Mouse (Mus musculus) small intestine, adult 2 months (tissue): ENCODE data around the gene Mrps18a.

Experiments
- CTCF ChIP-seq: fragments of 200-500 bp; IDR thresholded peaks from 2 replicates; pipeline ENCODE4 v1.5.1; 2012; ENCODE audit warnings: low read depth, mild to moderate bottlenecking, control low read depth, inconsistent platforms, low read length, moderate library complexity, mixed read lengths; ENCODE audit not compliant: insufficient replicate concordance, insufficient read length; ENCODE audit errors: extremely low read depth
- POLR2A ChIP-seq: fragments of 200-500 bp; IDR thresholded peaks from 2 replicates; pipeline ENCODE4 v1.6.1; 2012; ENCODE audit warnings: low read depth, mild to moderate bottlenecking, control low read depth, inconsistent platforms, low read length, moderate library complexity

DNA sequence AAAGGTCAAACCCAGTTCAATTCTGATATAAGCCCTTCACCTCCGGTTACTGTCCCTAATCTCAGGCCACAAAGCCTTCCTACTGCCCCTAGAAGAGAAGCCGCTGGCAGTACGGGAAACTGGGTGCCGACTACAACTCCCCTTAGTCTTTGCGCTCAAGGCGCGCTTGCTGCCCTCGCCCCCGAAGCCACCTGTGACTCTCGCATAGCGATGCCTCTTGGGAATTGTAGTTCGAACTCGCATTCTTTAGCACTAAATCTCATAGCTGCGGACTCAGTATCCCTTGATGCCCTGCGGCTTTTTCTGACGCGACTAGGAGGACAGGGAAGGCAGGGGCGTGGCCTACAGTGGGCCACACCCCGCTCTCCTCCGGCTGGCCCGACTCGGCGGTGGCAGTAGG is 49.9 kb downstream of the Mrps18a start, which contains the start of gene Gtpbp2:
- TF ChIP-seq CTCF (no peak), POLR2A (0 out of 2 replicates have a peak, but pooled peaks have one; percentile 29)
